Mouse (Mus musculus): ENCODE results near the gene Chrd.

The Chrd gene

GRCm38 (mm10) chr16:20732925-20733730 is at the start of gene Chrd:
Gene Chrd, plus strand, starts transcription at chr16:20733127.
- peak; percentile 79 for DNase-seq (ENCODE audit: low spot score)

GRCm38 (mm10) chr16:20690774-20691173 is 42.2 kb upstream of the Chrd start:
- DNase-seq (ENCODE audit: low spot score): no peak

GRCm38 (mm10) chr16:20691617-20692016 is 41.3 kb upstream of the Chrd start:
- DNase-seq (ENCODE audit: low spot score): no peak

- no peak for DNase-seq (ENCODE audit: low spot score)
Measured at GRCm38 (mm10) chr16:20692241-20692965, 40.5 kb upstream of the Chrd start.

GRCm38 (mm10) chr16:20693111-20693701 is 39.7 kb upstream of the Chrd start, which contains the start of gene Fam131a:
Gene Fam131a, plus strand, starts transcription at chr16:20693241.
- DNase-seq (ENCODE audit: low spot score): peak; percentile 91

- DNase-seq (ENCODE audit: low spot score): peak; percentile 58
Measured at GRCm38 (mm10) chr16:20694781-20695180, 38.1 kb upstream of the Chrd start.

GRCm38 (mm10) chr16:20695622-20696323 is 37.2 kb upstream of the Chrd start:
- peak; percentile 94 for DNase-seq (ENCODE audit: low spot score)

GRCm38 (mm10) chr16:20699266-20699665 is 33.7 kb upstream of the Chrd start:
- no peak for DNase-seq (ENCODE audit: low spot score)

- DNase-seq (ENCODE audit: low spot score): no peak
Measured at GRCm38 (mm10) chr16:20700036-20700435, 32.9 kb upstream of the Chrd start.

GRCm38 (mm10) chr16:20701316-20701715 is 31.6 kb upstream of the Chrd start:
- DNase-seq (ENCODE audit: low spot score): no peak

GRCm38 (mm10) chr16:20701729-20702521 is 31.0 kb upstream of the Chrd start:
- DNase-seq (ENCODE audit: low spot score): no peak

GRCm38 (mm10) chr16:20702522-20702893 is 30.4 kb upstream of the Chrd start:
- DNase-seq (ENCODE audit: low spot score): peak; percentile 90

- no peak for DNase-seq (ENCODE audit: low spot score)
Measured at GRCm38 (mm10) chr16:20703071-20703470, 29.9 kb upstream of the Chrd start.

- no peak for DNase-seq (ENCODE audit: low spot score)
Measured at GRCm38 (mm10) chr16:20703699-20704400, 29.1 kb upstream of the Chrd start.

GRCm38 (mm10) chr16:20705786-20706185 is 27.1 kb upstream of the Chrd start:
- DNase-seq (ENCODE audit: low spot score): no peak

GRCm38 (mm10) chr16:20706407-20707055 is 26.4 kb upstream of the Chrd start:
- peak; percentile 79 for DNase-seq (ENCODE audit: low spot score)

GRCm38 (mm10) chr16:20708220-20708938 is 24.5 kb upstream of the Chrd start:
- no peak for DNase-seq (ENCODE audit: low spot score)

- DNase-seq (ENCODE audit: low spot score): peak; percentile 65
Measured at GRCm38 (mm10) chr16:20708939-20709734, 23.8 kb upstream of the Chrd start.

GRCm38 (mm10) chr16:20710370-20710769 is 22.6 kb upstream of the Chrd start:
- DNase-seq (ENCODE audit: low spot score): no peak
